Mouse (Mus musculus): ENCODE data around the gene Hacd3. TPM values are rescaled to one million over a fixed set of nuclear protein-coding genes. Genes with fewer than 3 reads are reported as not detected.

The Hacd3 gene
- 2.8 and 3.7 TPM in 2 replicates for polyA plus RNA-seq (2012)

DNA sequence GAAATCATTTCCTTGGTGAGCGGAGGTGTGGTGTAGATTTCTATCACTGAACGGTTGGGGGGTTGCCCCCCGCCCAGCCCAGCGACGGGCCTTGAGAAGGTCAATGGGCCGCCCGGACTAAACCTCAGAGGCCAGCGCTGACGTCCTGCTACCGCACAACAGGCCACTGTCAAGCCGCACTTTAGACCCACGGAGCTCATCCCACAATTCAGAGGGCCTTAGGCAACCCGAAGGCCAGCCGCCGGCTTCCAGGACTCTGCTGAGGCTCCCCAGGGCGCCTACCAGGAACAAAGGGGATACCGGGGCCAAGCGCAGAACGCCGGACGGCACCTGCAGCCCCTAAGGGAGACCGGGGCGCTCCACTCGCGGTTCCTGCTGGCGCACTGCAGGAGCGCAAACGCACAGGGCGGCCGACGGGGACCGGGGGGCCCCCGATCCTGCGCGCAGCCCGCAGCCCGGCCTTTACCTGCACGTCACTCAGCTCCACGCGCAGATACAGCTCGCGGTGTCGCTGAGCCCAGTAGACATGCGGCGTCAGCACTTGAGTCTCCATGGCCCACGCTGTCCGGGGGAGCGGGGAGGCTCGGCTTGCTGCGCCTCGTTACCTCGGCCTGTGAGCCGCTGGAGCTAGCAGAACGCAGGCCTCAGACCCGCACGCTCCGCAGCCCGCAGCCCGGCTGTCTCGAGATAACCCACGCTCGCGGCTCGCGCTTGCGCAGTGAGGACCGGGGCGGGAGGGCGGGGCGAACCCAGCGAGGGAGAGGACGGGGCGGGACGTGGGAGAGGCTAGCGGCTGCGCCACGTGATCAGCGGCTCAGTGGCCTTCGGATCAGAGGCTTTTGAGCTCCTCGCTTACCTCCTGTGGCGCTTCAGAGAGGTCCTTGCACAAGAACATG lies at the start of gene Hacd3:
TSS of gene Hacd3 (minus strand) at position 703 of the 896 bp plus-strand sequence.

DNA sequence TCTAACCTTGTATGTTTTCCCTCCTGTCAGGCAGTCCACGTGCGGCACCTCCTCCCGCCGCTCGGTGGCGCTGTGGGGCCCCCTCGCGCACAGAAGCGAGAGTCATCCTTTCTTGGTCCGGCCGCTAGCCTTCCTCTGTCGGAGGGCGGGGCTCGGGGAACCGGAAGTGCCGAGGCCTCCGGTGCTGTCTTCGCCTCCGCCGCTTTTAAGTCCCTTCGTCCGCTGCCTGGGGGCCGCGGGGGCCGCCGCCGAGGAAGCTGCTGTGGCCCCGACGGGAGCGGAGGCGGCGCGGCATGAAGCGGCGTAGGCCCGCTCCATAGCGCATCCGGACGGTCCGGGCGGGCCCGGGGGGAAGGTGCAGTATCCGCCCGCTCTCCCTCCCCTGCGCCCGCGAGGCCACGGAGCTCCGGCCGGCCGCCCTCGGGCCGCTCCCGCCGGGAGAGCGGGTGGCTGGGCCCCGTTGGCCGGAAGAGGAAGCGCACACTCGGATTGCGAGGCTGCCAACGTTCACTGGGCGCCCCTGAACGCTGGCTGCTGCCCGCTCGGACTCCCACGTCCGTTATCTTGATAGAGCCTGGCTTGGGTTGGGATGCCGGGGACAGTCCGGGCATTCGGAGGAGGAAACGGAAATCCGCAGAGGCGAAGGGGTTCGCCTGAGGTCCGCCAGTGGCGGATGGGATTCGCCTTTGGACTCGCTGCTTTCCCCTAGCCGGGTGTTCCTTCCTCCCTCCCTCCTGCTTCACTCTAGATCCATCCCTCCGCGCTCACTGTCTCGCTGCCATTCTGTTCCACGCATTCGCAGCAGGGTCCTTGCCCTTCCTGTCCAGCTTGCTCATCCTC lies 11.0 kb upstream of the Hacd3 start, which contains the start of gene Dpp8:
TSS of gene Dpp8 (plus strand) at position 146 of the 840 bp plus-strand sequence.

DNA sequence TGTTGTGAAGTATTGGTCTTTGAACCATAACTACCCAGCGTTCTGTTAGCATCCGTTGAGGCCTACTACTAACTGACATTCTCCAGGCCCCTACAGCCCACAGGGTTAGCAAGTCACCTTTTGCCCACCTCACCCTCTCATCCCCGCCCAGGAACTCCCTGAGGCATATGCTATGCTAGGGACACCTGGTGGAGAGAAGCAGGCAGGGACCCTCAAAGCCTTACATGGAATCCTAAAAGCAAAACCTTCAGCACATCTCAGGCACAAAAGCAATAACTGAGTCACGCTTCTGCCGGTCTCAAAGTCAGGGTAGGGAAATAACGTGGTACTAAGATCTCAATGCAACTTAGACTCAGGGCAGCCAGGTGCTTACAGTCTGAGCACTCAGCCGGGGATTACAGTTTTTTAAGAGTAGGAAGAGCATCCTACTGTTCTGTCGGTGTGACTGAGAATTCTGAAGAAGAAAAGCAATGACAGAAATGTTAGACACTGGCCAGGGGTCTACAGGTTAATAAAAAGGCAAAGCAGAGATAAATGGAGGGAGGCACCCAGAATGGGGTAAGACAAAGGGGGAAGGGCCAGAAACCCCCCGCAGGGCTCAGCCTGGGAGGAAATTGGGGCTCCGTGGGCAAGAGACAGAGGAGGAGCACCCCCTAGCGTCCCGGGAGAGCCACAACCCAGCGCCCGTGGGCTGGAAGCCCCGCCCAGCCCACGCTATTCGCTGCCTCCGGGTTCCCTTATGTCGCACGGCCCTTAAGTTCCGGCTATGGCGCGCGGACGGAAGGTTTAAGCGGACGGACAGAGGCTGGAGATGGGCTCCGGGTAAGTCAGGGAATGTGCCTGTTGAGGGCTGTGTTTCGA lies 61.1 kb downstream of the Hacd3 start, which contains the start of gene Ints14:
TSS of gene Ints14 (plus strand) at position 789 of the 861 bp plus-strand sequence.

DNA sequence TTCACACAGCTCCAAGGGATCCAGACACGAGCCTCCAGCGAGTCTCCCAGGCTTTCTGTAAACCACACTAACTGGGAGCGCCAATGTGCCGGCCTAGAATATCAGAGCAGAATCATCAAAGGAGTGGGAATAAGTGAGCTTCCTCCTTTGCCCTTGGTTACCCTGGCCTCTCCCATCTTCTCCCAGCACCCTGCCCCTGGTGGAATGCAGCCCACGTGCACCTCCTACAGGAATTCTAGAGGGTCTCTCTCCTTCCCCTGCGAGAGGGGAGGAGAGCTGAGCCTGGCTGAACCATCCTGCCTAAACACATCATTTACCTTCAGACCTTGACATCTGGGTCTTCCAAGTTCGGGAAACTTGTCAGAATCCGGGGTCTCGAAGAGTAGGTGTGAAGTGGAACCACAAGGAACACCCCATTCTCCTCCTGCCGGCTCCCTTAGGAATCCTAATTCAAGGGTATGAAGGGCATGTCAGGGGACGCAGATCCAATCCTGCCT lies 70.3 kb downstream of the Hacd3 start, which contains the start of gene Slc24a1:
TSS of gene Slc24a1 (minus strand) at position 447 of the 497 bp plus-strand sequence.

Other genes with a start within 250 kb of the Hacd3 start
- 10.6 and 16.9 TPM in 2 replicates for gene Dennd4a, start 210.4 kb downstream of the Hacd3 start, polyA plus RNA-seq (2012)
- gene Slc24a1, start 70.1 kb downstream of the Hacd3 start, polyA plus RNA-seq (2012): not detected in 2 replicates
- 31.5 and 32.2 TPM in 2 replicates for gene Ints14, start 60.8 kb downstream of the Hacd3 start, polyA plus RNA-seq (2012)
- 9.0 and 11.3 TPM in 2 replicates for gene Dpp8, start 10.7 kb upstream of the Hacd3 start, polyA plus RNA-seq (2012)
- gene Igdcc4, start 79.8 kb upstream of the Hacd3 start, polyA plus RNA-seq (2012): 0.59 and 1.1 TPM in 2 replicates
- gene Igdcc3, start 119.5 kb upstream of the Hacd3 start, polyA plus RNA-seq (2012): not detected in 2 replicates
- 5.2 and 6.4 TPM in 2 replicates for gene Parp16, start 173.7 kb upstream of the Hacd3 start, polyA plus RNA-seq (2012)
- gene Cilp, start 243.5 kb upstream of the Hacd3 start, polyA plus RNA-seq (2012): not detected in 2 replicates

Measured in megakaryocyte-erythroid progenitor cell, adult 5 weeks (primary cell).